Mouse (Mus musculus) liver, postnatal 0 days (tissue): Measurements from ENCODE around the gene Nenf.

ENCODE experiments used
- CTCF ChIP-seq: sonication (generic); IDR thresholded peaks from 2 replicates; pipeline ENCODE4 v1.5.1; 2016; ENCODE audit warnings: antibody characterized with exemption, low read depth
- EP300 ChIP-seq: IDR thresholded peaks from 2 replicates; pipeline ENCODE4 v1.6.1; 2016; ENCODE audit warnings: antibody characterized with exemption, low read depth, mild to moderate bottlenecking

DNA sequence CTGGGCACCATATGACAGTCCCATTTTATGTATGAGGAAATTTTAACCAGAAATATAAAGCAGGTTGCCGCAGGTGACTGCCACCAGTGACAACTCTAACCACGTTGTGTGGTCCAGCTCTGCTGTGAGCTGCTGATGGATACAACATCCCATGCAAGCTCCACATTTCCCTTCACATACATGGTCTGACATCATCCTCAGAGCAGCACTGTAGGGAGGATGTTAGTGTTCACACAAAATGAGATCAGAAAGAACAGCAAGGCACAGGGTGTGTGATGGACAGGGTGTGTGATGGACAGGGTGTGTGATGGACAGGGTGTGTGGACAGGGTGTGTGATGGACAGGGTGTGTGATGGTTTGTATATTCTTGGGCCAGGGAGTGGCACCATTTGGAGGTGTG lies 24.9 kb downstream of the Nenf start:
- TF ChIP-seq CTCF (no peak), EP300 (no peak)
